Mouse (Mus musculus) CD8-positive naive resting alpha-beta T cell, adult 2 months (primary cell): ENCODE measurements around the gene Tmem229b.
A peak's percentile ranks its signal among the peaks of the same experiment; 100 is the strongest.
"Not testable (repeated sequence)": the region's sequence is repeated elsewhere in the genome, so short reads cannot be mapped to it uniquely, and the experiment has no call there.

Experiments
- DNase-seq, 2 experiments: peaks; one replicate each; pipeline ENCODE4 v3.0.0; 2022; ENCODE audit warnings: low read depth in 2 of 2, low spot score in 2 of 2

The Tmem229b gene

GRCm38 (mm10) chr12:79006478-79007125 lies 825 bp downstream of the Tmem229b start:
- peak; percentile 42 to 59 for DNase-seq

GRCm38 (mm10) chr12:79006076-79006475 lies 1.4 kb downstream of the Tmem229b start:
- DNase-seq = no peak

- no peak for DNase-seq
These were observed 2.0 kb downstream of the Tmem229b start for GRCm38 (mm10) chr12:79005456-79005855.

GRCm38 (mm10) chr12:79002978-79003377 lies 4.4 kb downstream of the Tmem229b start:
- DNase-seq = no peak

- no peak for DNase-seq
These were observed 5.0 kb downstream of the Tmem229b start for GRCm38 (mm10) chr12:79002406-79002805.

- DNase-seq = no peak
These were observed 10.7 kb downstream of the Tmem229b start for GRCm38 (mm10) chr12:78996711-78997110.

GRCm38 (mm10) chr12:78996271-78996670 lies 11.2 kb downstream of the Tmem229b start:
- no peak for DNase-seq

GRCm38 (mm10) chr12:78987581-78988081 lies 19.8 kb downstream of the Tmem229b start:
- DNase-seq = no peak

- DNase-seq = no peak
These were observed 23.4 kb downstream of the Tmem229b start for GRCm38 (mm10) chr12:78984035-78984432.

- DNase-seq = no peak
These were observed 24.0 kb downstream of the Tmem229b start for GRCm38 (mm10) chr12:78983296-78984034.

- DNase-seq = no peak
These were observed 25.2 kb downstream of the Tmem229b start for GRCm38 (mm10) chr12:78981938-78982825.

- peak in 1 of 2 experiments; percentile 9 for DNase-seq
These were observed 26.3 kb downstream of the Tmem229b start for GRCm38 (mm10) chr12:78981131-78981530.

- DNase-seq = peak; percentile 52 to 70
These were observed 26.7 kb downstream of the Tmem229b start for GRCm38 (mm10) chr12:78980683-78981091.

- DNase-seq = no peak
These were observed 29.9 kb downstream of the Tmem229b start for GRCm38 (mm10) chr12:78977552-78977951.

GRCm38 (mm10) chr12:78977078-78977477 lies 30.3 kb downstream of the Tmem229b start:
- DNase-seq = no peak

GRCm38 (mm10) chr12:78975836-78976235 lies 31.6 kb downstream of the Tmem229b start:
- DNase-seq = no peak

- no peak for DNase-seq
These were observed 32.7 kb downstream of the Tmem229b start for GRCm38 (mm10) chr12:78974767-78975166.

GRCm38 (mm10) chr12:78973779-78974178 lies 33.6 kb downstream of the Tmem229b start:
- no peak for DNase-seq

GRCm38 (mm10) chr12:78971649-78972048 lies 35.8 kb downstream of the Tmem229b start:
- DNase-seq = no peak

- no peak for DNase-seq
These were observed 36.7 kb downstream of the Tmem229b start for GRCm38 (mm10) chr12:78970725-78971124.

- not testable (repeated sequence) for DNase-seq
These were observed 42.9 kb downstream of the Tmem229b start for GRCm38 (mm10) chr12:78964496-78964895.
